Mouse (Mus musculus) myocyte (in vitro differentiated cells): ENCODE data around the gene Avil. TPM values are rescaled to one million over a fixed set of nuclear protein-coding genes. Genes with fewer than 3 reads are reported as not detected.

Source experiments
- H3K27me3 ChIP-seq: one replicate; pipeline ENCODE4 v1.6.1; 2011; ENCODE audit not compliant: control insufficient read depth, insufficient read depth, insufficient read length
- H3K36me3 ChIP-seq: one replicate; pipeline ENCODE4 v1.6.1; 2011; ENCODE audit not compliant: control insufficient read depth, insufficient read depth
- H3K4me2 ChIP-seq: one replicate; pipeline ENCODE4 v1.6.1; 2011; ENCODE audit warnings: low read depth, control low read depth
- H3K4me3 ChIP-seq: one replicate; pipeline ENCODE4 v1.5.1; 2011; ENCODE audit warnings: mild to moderate bottlenecking, control low read depth, moderate library complexity
- H3K79me2 ChIP-seq: one replicate; pipeline ENCODE4 v1.6.1; 2011; ENCODE audit not compliant: control insufficient read depth, insufficient read depth
- H3ac ChIP-seq: one replicate; pipeline ENCODE4 v1.6.1; 2011; ENCODE audit not compliant: control insufficient read depth, insufficient read length
- CEBPB ChIP-seq: IDR thresholded peaks from 2 replicates; pipeline ENCODE4 v1.6.1; 2011; ENCODE audit warnings: mild to moderate bottlenecking, moderate library complexity; ENCODE audit not compliant: poor library complexity, insufficient read depth, severe bottlenecking
- E2F4 ChIP-seq: IDR thresholded peaks from one replicate; pipeline ENCODE4 v1.6.1; 2011; ENCODE audit warnings: mild to moderate bottlenecking, control low read depth, moderate library complexity; ENCODE audit not compliant: insufficient read depth
- MAX ChIP-seq: IDR thresholded peaks from one replicate; pipeline ENCODE4 v1.6.1; 2011; ENCODE audit warnings: low read depth, mild to moderate bottlenecking, control low read depth
- MYOD1 ChIP-seq, 3 experiments: IDR thresholded peaks; one replicate each; pipeline ENCODE4 v1.6.1; 2011; ENCODE audit warnings: control low read depth in 2 of 3, low read depth in 2 of 3, mild to moderate bottlenecking in 2 of 3, moderate library complexity in 1 of 3; ENCODE audit not compliant: insufficient read length in 2 of 3, control insufficient read depth in 1 of 3
- MYOG ChIP-seq, 3 experiments: IDR thresholded peaks; one replicate each; pipeline ENCODE4 v1.6.1; 2011; ENCODE audit warnings: control low read depth in 2 of 3, low read depth in 2 of 3, mild to moderate bottlenecking in 2 of 3; ENCODE audit not compliant: insufficient read length in 2 of 3, control insufficient read depth in 1 of 3, insufficient read depth in 1 of 3
- POLR2A ChIP-seq: IDR thresholded peaks from one replicate; pipeline ENCODE4 v1.6.1; 2011; ENCODE audit warnings: low read depth, mild to moderate bottlenecking, control low read depth, moderate library complexity; ENCODE audit not compliant: insufficient read length
- POLR2AphosphoS2 ChIP-seq: IDR thresholded peaks from one replicate; pipeline ENCODE4 v1.6.1; 2011; ENCODE audit warnings: low read depth, control low read depth; ENCODE audit not compliant: insufficient read length
- REST ChIP-seq: IDR thresholded peaks from one replicate; pipeline ENCODE4 v1.6.1; 2011; ENCODE audit warnings: mild to moderate bottlenecking, control low read depth, moderate library complexity; ENCODE audit not compliant: insufficient read depth, insufficient read length
- SRF ChIP-seq: IDR thresholded peaks from one replicate; pipeline ENCODE4 v1.6.1; 2011; ENCODE audit warnings: low read depth; ENCODE audit not compliant: control insufficient read depth, insufficient read length
- TCF12 ChIP-seq: IDR thresholded peaks from one replicate; pipeline ENCODE4 v1.6.1; 2011; ENCODE audit warnings: mild to moderate bottlenecking, control low read depth; ENCODE audit not compliant: poor library complexity, insufficient read depth, severe bottlenecking
- TCF3 ChIP-seq: IDR thresholded peaks from one replicate; pipeline ENCODE4 v1.6.1; 2011; ENCODE audit warnings: low read depth, control low read depth; ENCODE audit not compliant: insufficient read length
- USF1 ChIP-seq: IDR thresholded peaks from one replicate; pipeline ENCODE4 v1.6.1; 2011; ENCODE audit warnings: low read depth, mild to moderate bottlenecking, control low read depth, moderate library complexity
- polyA plus RNA-seq: library from polyadenylated mRNA; unstranded; fragments of >200 nt; fragmentation: generic; extraction: Trizol; gene quantifications from one replicate; pipeline ENCODE4 v1.2.1, GENCODE M21; 2012; ENCODE audit warnings: missing spikeins

The Avil gene
- polyA plus RNA-seq, 1 experiment = 33.3 TPM

DNA sequence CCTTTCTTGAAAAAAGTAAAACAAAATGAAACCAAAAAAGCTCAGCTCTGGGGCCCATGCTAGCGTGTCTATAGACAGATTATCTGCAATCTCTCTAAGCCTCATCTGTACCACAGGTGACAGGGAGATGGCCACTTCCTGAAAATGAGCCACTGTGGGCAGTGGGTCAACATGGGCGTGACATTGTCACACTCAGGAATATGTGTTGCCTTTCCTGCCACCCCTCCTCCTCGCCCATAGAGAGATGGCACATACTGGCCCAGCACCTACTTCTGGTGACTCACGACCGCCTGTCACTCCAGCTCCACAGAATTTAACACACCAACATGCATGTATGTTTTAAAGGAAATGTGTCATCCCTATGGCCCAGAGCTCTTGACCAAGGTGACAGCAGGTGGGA lies 2.3 kb downstream of the Avil start:
- H3K36me3 ChIP-seq = peaks cover 8% of the 10 kb centered on the region
- H3ac ChIP-seq = no peak overlapping the region
- TF ChIP-seq POLR2AphosphoS2 = peak; percentile 16
- TF ChIP-seq USF1 = no peak
- H3K79me2 ChIP-seq = no peaks in the 10 kb centered on the region
- H3K4me2 ChIP-seq = peak overlapping the region; percentile 47
- H3K27me3 ChIP-seq = no peaks in the 10 kb centered on the region
- H3K4me3 ChIP-seq = no peak overlapping the region

DNA sequence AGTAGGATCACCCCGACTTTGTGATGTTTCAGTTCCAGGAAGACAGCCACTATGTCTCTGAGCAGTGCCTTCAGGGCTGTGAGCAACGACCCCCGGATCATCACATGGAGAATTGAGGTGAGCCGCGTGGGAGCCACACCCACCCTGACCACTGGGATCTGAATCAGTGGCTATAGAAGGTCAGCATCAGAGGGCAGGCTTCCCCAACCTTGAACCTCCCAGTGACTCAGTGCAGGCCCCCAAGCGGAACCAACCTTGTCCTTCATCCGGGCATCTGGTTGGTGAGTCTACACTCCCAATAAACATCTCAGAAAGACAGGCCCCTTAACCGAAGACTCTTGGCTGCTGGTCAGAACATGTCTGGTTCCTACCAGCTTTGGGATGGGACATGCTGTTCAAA lies 2.8 kb downstream of the Avil start:
- Histone ChIP-seq H3ac (no peak overlapping the region), H3K36me3 (peaks cover 4% of the 10 kb centered on the region), H3K4me3 (no peak overlapping the region), H3K27me3 (no peaks in the 10 kb centered on the region), H3K4me2 (no peak overlapping the region), H3K79me2 (no peaks in the 10 kb centered on the region)
- TF ChIP-seq TCF12 (no peak), REST (no peak), E2F4 (no peak), MAX (no peak)

DNA sequence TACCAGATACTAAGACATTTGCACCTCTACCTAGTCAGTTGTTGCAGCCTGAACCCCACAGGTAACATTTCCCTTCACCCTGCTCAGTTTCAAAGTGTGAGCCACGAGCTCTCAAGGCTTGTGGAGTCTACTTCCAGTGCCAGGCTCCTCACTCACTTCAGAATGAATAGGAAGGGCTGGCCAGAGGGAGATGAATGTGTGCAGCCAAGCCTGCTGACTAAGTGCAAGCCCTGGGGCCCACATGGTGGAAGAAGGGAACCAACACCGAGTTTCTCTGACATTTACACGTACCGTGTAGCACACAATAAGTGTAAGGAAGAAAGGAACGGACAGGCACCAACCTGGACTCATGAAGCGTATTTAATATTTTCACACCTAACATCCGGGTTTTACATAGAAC lies 3.3 kb downstream of the Avil start:
- Histone ChIP-seq H3K27me3 (no peaks in the 10 kb centered on the region), H3K79me2 (no peaks in the 10 kb centered on the region), H3K36me3 (no peaks in the 10 kb centered on the region), H3K4me2 (no peak overlapping the region), H3K4me3 (no peak overlapping the region), H3ac (no peak overlapping the region)
- TF ChIP-seq MAX (no peak), TCF3 (no peak), E2F4 (no peak), CEBPB (no peak), MYOD1 (IDR thresholded peaks at IDR 0.05; ENCODE audit: control insufficient read depth in 1 of 3, insufficient read length in 2 of 3, low read depth in 2 of 3) (no peak), TCF12 (no peak), REST (no peak), SRF (no peak), USF1 (no peak), POLR2A (no peak), POLR2AphosphoS2 (no peak), MYOG (IDR thresholded peaks at IDR 0.05; ENCODE audit: control insufficient read depth in 1 of 3, insufficient read depth in 1 of 3, insufficient read length in 2 of 3, low read depth in 2 of 3) (no peak)

DNA sequence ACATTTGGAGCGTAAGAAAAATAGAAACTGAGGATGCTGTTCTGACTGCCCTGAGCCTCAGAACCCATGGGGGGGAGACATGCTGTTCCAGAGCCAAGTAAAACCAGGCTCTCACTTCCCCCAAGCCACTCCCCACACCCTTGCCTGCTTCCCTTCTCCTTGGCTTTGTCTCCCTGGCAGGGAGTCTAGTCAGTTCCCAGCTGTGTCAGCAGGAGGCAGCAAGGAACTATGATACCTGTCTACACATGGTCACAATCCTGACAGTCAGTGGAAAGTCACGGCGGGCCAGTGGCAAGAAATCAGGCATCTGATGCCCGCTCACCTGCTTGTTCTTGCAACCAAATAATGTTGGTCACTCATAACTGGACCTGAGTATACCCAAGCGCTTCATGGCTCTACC lies 16.0 kb downstream of the Avil start:
- TF ChIP-seq POLR2AphosphoS2 (peak; percentile 21), MYOD1 (IDR thresholded peaks at IDR 0.05; ENCODE audit: control insufficient read depth in 1 of 3, insufficient read length in 2 of 3, low read depth in 2 of 3) (no peak)
- Histone ChIP-seq H3K79me2 (no peaks in the 10 kb centered on the region), H3K27me3 (no peaks in the 10 kb centered on the region), H3K36me3 (peaks cover 6% of the 10 kb centered on the region), H3K4me3 (no peak overlapping the region), H3ac (no peak overlapping the region), H3K4me2 (no peak overlapping the region)

DNA sequence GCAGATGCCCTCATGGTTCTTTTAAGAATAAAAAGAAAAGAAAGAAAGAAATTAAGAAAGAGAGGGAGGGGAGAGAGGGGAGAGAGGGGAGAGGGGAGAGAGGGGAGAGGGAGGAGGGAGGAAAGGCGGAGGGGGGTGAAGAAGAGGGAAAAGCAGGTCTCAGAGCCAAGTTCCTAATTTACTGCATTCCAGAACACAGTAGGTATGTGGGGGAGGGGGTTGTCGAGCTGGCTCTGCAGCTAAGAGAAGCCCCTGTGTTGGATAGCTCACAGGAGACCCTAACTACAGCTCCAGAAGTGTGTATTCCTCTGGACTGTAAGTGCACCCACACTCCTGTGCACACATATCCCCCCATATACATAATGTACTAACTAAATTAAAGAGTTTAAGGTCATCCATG lies 16.6 kb downstream of the Avil start:
- H3ac ChIP-seq = no peak overlapping the region
- no peak for TF ChIP-seq MYOD1 (IDR thresholded peaks at IDR 0.05; ENCODE audit: control insufficient read depth in 1 of 3, insufficient read length in 2 of 3, low read depth in 2 of 3)
- TF ChIP-seq TCF12 = no peak
- TF ChIP-seq E2F4 = no peak
- TF ChIP-seq MYOG (IDR thresholded peaks at IDR 0.05; ENCODE audit: control insufficient read depth in 1 of 3, insufficient read depth in 1 of 3, insufficient read length in 2 of 3, low read depth in 2 of 3) = no peak
- no peak for TF ChIP-seq CEBPB
- TF ChIP-seq TCF3 = no peak
- no peak for TF ChIP-seq MAX
- TF ChIP-seq USF1 = no peak
- TF ChIP-seq POLR2A = no peak
- TF ChIP-seq POLR2AphosphoS2 = no peak
- no peak for TF ChIP-seq REST
- TF ChIP-seq SRF = no peak
- H3K79me2 ChIP-seq = no peaks in the 10 kb centered on the region
- H3K4me3 ChIP-seq = no peak overlapping the region
- H3K36me3 ChIP-seq = peaks cover 4% of the 10 kb centered on the region
- H3K4me2 ChIP-seq = no peak overlapping the region
- no peaks in the 10 kb centered on the region for H3K27me3 ChIP-seq

DNA sequence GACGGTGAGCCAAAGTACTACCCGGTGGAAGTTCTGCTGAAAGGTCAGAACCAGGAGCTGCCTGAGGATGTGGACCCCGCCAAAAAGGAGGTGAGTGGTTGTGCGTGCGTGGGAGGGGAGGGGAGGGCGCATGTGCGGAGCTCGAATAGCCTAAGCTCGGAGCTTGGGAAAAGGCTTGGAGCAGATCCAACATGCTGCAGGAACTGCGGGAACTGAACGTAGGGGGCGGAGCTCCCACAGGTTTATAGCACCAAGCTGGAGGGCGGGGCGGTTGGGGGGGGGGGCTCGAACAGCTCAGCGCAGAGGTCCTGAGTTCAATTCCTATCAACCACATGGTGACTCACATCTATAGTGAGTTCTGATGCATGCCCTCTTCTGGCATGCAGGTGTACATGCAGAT lies 17.9 kb downstream of the Avil start:
- Histone ChIP-seq H3ac (no peak overlapping the region), H3K4me3 (no peak overlapping the region), H3K79me2 (no peaks in the 10 kb centered on the region), H3K36me3 (no peaks in the 10 kb centered on the region), H3K27me3 (no peaks in the 10 kb centered on the region), H3K4me2 (no peak overlapping the region)
- TF ChIP-seq MYOG (IDR thresholded peaks at IDR 0.05; ENCODE audit: control insufficient read depth in 1 of 3, insufficient read depth in 1 of 3, insufficient read length in 2 of 3, low read depth in 2 of 3) = no peak
- TF ChIP-seq REST = no peak
- TF ChIP-seq CEBPB = no peak
- no peak for TF ChIP-seq POLR2A
- TF ChIP-seq POLR2AphosphoS2 = no peak
- no peak for TF ChIP-seq MYOD1 (IDR thresholded peaks at IDR 0.05; ENCODE audit: control insufficient read depth in 1 of 3, insufficient read length in 2 of 3, low read depth in 2 of 3)
- no peak for TF ChIP-seq MAX
- no peak for TF ChIP-seq TCF3
- TF ChIP-seq SRF = no peak
- TF ChIP-seq E2F4 = no peak
- no peak for TF ChIP-seq TCF12
- TF ChIP-seq USF1 = no peak
